Mouse (Mus musculus): ENCODE results near the gene Scfd2. TPM values are rescaled to one million over a fixed set of nuclear protein-coding genes. Genes with fewer than 3 reads are reported as not detected.

Scfd2 gene
- polyA plus RNA-seq, 1 experiment from 2014 or later, result 19.2 TPM

DNA sequence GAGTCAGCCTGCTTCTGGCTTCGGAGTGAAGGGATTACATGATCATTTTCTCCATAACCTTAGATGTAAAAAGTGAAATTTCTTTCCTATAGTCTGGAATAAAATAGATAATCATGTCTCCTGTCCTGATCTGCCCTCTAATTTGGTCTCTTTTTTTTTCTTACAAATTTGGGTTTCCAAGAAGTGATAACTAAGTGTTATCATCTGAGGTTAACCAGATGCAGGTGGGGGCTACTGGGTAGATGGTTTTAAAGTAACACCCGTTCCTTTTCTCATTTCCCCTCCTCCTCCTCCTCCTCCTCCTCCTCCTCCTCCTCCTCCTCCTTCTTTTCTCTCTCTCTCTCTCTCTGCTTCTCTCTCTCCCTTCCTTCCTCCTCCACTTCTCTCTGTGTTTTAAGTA, 338.6 kb downstream of the Scfd2 start:
- Histone ChIP-seq H3K9me3 (replicated peaks) (no peaks in the 10 kb centered on the region), H3K36me3 (peaks cover 8% of the 10 kb centered on the region), H3K4me3 (no peak overlapping the region), H3K27me3 (replicated peaks) (peaks cover 72% of the 10 kb centered on the region), H3K4me2 (no peak overlapping the region), H3K27ac (no peak overlapping the region), H3K4me1 (peaks cover 44% of the 10 kb centered on the region), H3K9ac (no peak overlapping the region)
- WGBS (ENCODE audit: insufficient replicate concordance), result 23% methylated on average over 2 of the region's 2 CpGs
- ATAC-seq, result no peak

GRCm38 (mm10) chr5:74190911-74191310, 340.6 kb downstream of the Scfd2 start:
- 73% methylated on average over 5 of the region's 5 CpGs for WGBS (ENCODE audit: insufficient replicate concordance)
- no peak overlapping the region for H3K9ac ChIP-seq

DNA sequence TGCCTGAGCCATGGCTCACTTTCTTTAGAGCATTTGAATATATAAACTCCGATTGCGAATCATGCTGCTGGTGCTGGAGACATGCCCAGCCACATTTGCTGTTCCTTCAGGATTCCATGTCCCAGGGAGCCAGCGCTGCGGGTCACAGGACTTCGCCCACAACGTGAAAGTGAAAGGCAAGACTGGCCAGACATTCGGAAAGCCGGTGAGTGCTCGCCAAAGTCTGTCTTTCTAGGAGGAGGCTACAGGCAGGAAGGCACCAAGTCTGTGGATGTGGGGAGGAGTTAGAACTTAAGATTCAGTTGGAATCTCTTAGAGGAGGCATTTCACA, 341.4 kb downstream of the Scfd2 start:
- WGBS (ENCODE audit: insufficient replicate concordance), result 57% methylated on average over 9 of the region's 9 CpGs

More at GRCm38 (mm10) chr5:74190911-74191310, 340.6 kb downstream of the Scfd2 start:
- no peak for ATAC-seq
- no peak overlapping the region for H3K4me3 ChIP-seq
- no peaks in the 10 kb centered on the region for H3K9me3 ChIP-seq (replicated peaks)
- peaks cover 29% of the 10 kb centered on the region for H3K4me1 ChIP-seq
- H3K36me3 ChIP-seq, result no peaks in the 10 kb centered on the region
- peaks cover 60% of the 10 kb centered on the region for H3K27me3 ChIP-seq (replicated peaks)
- no peak overlapping the region for H3K27ac ChIP-seq
- H3K4me2 ChIP-seq, result no peak overlapping the region

DNA sequence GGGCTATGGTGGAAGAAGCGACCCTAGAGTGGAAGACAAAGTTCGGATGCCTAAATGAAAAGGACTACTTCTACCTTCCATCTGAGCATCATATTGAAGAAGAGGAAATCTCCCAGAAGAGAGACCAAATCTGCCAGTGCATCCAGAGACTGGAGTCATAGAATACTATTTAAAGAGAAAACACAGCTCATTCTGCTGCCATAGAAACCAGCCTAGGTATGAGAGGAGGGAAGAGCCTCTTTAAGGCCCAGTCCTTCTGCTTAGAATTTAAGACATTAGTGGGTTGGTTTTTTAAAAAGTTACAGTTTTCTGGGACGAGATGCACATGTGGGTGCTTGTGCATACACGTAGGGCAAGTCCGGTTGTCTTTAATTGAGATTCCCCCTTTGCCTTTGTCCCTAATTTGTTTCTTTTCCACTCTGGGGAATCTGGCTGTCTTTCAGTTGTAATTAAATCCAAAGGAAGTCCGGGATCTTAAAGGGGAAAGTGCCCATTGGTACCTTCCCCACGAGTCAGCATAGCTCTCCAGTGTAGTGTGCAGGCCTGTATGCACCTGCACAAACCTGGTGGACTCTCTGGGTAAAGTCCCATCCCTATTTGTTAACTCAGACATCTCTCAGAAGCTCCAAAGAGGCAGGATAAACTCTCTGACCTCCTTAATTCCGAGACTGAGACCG, 341.9 kb downstream of the Scfd2 start:
- Histone ChIP-seq H3K9me3 (replicated peaks) (no peaks in the 10 kb centered on the region), H3K9ac (no peak overlapping the region), H3K27ac (no peak overlapping the region), H3K4me3 (no peak overlapping the region), H3K4me2 (no peak overlapping the region), H3K27me3 (replicated peaks) (peaks cover 47% of the 10 kb centered on the region), H3K36me3 (no peaks in the 10 kb centered on the region), H3K4me1 (peaks cover 16% of the 10 kb centered on the region)
- WGBS (ENCODE audit: insufficient replicate concordance), result 56% methylated on average over 9 of the region's 9 CpGs
- ATAC-seq, result no peak

More for the DNA sequence above, 341.4 kb downstream of the Scfd2 start:
- Histone ChIP-seq H3K36me3 (no peaks in the 10 kb centered on the region), H3K27ac (no peak overlapping the region), H3K9ac (no peak overlapping the region), H3K9me3 (replicated peaks) (no peaks in the 10 kb centered on the region), H3K27me3 (replicated peaks) (peaks cover 52% of the 10 kb centered on the region), H3K4me1 (peaks cover 21% of the 10 kb centered on the region), H3K4me3 (no peak overlapping the region), H3K4me2 (no peak overlapping the region)
- no peak for ATAC-seq

DNA sequence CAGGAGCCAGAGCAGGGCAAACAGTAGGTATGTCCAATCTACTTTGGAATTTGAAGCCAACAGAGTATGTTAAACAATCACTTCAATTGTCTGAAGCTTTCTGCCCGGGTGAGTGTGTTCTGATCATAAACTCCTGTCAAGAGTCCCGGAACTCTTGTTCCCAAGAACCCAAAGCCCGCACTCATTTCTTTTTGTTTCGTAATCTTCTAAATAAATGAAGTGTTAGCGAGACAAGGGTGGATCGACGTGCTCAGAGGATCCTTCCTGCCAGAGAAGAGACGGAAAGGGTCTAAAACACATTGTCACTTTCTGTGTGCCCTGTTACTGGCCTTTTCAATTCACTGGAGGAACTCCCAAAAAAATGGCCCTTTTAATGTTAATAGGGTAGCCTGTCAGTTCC, 342.7 kb downstream of the Scfd2 start:
- Histone ChIP-seq H3K4me3 (no peak overlapping the region), H3K4me1 (peaks cover 9% of the 10 kb centered on the region), H3K36me3 (no peaks in the 10 kb centered on the region), H3K9me3 (replicated peaks) (no peaks in the 10 kb centered on the region), H3K27me3 (replicated peaks) (peaks cover 40% of the 10 kb centered on the region), H3K27ac (no peak overlapping the region), H3K9ac (no peak overlapping the region), H3K4me2 (no peak overlapping the region)
- WGBS (ENCODE audit: insufficient replicate concordance), result 72% methylated on average over 8 of the region's 8 CpGs
- ATAC-seq, result no peak

- Histone ChIP-seq H3K4me2 (no peak overlapping the region), H3K36me3 (no peaks in the 10 kb centered on the region), H3K9ac (no peak overlapping the region), H3K4me3 (no peak overlapping the region), H3K9me3 (replicated peaks) (no peaks in the 10 kb centered on the region), H3K27me3 (replicated peaks) (peaks cover 32% of the 10 kb centered on the region), H3K27ac (no peak overlapping the region), H3K4me1 (peaks cover 1% of the 10 kb centered on the region; the same call in 1 of the 2 replicates)
- 76% methylated on average over 12 of the region's 12 CpGs for WGBS (ENCODE audit: insufficient replicate concordance)
- no peak for ATAC-seq
Observed at GRCm38 (mm10) chr5:74188076-74188475, 343.5 kb downstream of the Scfd2 start.

DNA sequence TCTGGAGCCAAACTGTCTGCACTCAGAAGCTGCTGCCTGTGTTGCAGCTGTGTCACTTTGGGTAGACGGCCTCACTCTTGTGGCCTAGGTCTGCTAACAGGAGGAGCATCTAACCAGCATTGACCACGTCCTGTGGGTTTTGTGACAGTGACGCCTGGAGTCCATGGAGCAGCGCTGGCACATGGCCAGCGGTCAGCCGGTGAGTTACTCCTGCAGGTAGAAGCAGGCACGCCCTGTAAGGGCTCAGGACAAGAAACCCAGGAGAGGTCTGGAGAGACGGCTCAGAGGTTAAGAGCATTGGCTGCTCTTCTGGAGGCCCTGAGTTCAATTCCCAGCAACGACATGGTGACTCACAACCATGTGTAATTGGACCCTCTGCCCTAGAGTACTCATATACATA, 347.0 kb downstream of the Scfd2 start:
- Histone ChIP-seq H3K4me2 (no peak overlapping the region), H3K9me3 (replicated peaks) (no peaks in the 10 kb centered on the region), H3K27ac (no peak overlapping the region), H3K27me3 (replicated peaks) (peaks cover 8% of the 10 kb centered on the region; the same call in 1 of the 2 replicates), H3K9ac (no peak overlapping the region), H3K4me1 (no peaks in the 10 kb centered on the region), H3K4me3 (no peak overlapping the region), H3K36me3 (no peaks in the 10 kb centered on the region)
- WGBS (ENCODE audit: insufficient replicate concordance), result 46% methylated on average over 9 of the region's 9 CpGs
- ATAC-seq, result no peak

GRCm38 (mm10) chr5:74183118-74183517, 348.4 kb downstream of the Scfd2 start:
- Histone ChIP-seq H3K9me3 (replicated peaks) (no peaks in the 10 kb centered on the region), H3K27me3 (replicated peaks) (peaks cover 3% of the 10 kb centered on the region; the same call in 1 of the 2 replicates), H3K4me3 (no peak overlapping the region), H3K4me2 (no peak overlapping the region), H3K9ac (no peak overlapping the region), H3K27ac (no peak overlapping the region), H3K4me1 (no peaks in the 10 kb centered on the region), H3K36me3 (no peaks in the 10 kb centered on the region)
- no peak for ATAC-seq
- 73% methylated on average over 10 of the region's 10 CpGs for WGBS (ENCODE audit: insufficient replicate concordance)

GRCm38 (mm10) chr5:74180216-74180615, 351.3 kb downstream of the Scfd2 start:
- no peak for ATAC-seq
- H3K36me3 ChIP-seq, result no peaks in the 10 kb centered on the region
- H3K9me3 ChIP-seq (replicated peaks), result no peaks in the 10 kb centered on the region
- no peak overlapping the region for H3K4me2 ChIP-seq
- no peak overlapping the region for H3K4me3 ChIP-seq
- H3K27ac ChIP-seq, result no peak overlapping the region
- no peak overlapping the region for H3K9ac ChIP-seq
- WGBS (ENCODE audit: insufficient replicate concordance), result 60% methylated on average over 10 of the region's 10 CpGs
- peaks cover 3% of the 10 kb centered on the region; the same call in 1 of the 2 replicates for H3K27me3 ChIP-seq (replicated peaks)
- no peaks in the 10 kb centered on the region for H3K4me1 ChIP-seq

- no peaks in the 10 kb centered on the region for H3K4me1 ChIP-seq
- H3K4me3 ChIP-seq, result no peak overlapping the region
- peaks cover 12% of the 10 kb centered on the region; the same call in 1 of the 2 replicates for H3K27me3 ChIP-seq (replicated peaks)
- no peak for ATAC-seq
- H3K4me2 ChIP-seq, result no peak overlapping the region
- 56% methylated on average over 14 of the region's 14 CpGs for WGBS (ENCODE audit: insufficient replicate concordance)
- H3K27ac ChIP-seq, result no peak overlapping the region
- H3K9ac ChIP-seq, result no peak overlapping the region
- no peaks in the 10 kb centered on the region for H3K36me3 ChIP-seq
- H3K9me3 ChIP-seq (replicated peaks), result no peaks in the 10 kb centered on the region
Observed at GRCm38 (mm10) chr5:74175526-74176270, 355.9 kb downstream of the Scfd2 start.

DNA sequence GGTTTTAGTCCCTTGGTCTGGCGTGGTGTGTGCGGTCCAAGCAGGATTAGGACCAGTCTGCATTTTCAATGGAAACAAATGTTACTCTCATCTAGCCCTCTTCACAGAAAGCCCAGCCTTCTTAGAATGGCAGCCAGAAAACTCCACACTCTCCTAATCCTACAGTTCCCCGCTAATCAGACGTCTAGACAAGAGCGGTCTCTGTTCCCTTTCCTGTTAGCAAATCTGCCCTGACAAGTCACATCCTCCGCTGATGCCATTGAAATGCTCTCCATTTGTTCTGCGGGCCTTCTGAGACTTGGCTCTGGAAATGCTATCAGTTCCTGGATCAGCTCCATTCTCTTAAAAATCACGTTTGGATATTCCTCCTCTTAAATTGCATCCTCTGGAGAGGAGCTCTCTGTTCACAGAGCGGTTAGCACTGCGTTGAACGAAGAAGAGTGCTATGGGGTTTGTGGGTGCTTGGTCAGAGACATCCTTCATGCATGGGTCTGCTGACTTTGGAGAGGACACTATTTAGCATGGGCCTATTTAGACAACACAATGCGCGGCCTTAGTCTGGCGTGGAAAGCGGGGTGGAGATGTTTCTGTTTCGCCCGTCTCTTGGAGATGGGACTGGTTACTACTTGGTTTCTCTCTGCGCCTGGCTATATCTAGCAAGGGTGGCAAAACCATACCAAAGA, 358.3 kb downstream of the Scfd2 start:
- 59% methylated on average over 18 of the region's 18 CpGs for WGBS (ENCODE audit: insufficient replicate concordance)
- Histone ChIP-seq H3K36me3 (no peaks in the 10 kb centered on the region), H3K4me3 (no peak overlapping the region), H3K27ac (no peak overlapping the region), H3K9me3 (replicated peaks) (no peaks in the 10 kb centered on the region), H3K9ac (no peak overlapping the region), H3K4me2 (no peak overlapping the region), H3K4me1 (no peaks in the 10 kb centered on the region), H3K27me3 (replicated peaks) (peaks cover 9% of the 10 kb centered on the region; the same call in 1 of the 2 replicates)
- ATAC-seq, result no peak

- no peaks in the 10 kb centered on the region for H3K9me3 ChIP-seq (replicated peaks)
- H3K36me3 ChIP-seq, result no peaks in the 10 kb centered on the region
- no peak overlapping the region for H3K27ac ChIP-seq
- no peak for ATAC-seq
- H3K27me3 ChIP-seq (replicated peaks), result peaks cover 9% of the 10 kb centered on the region; the same call in 1 of the 2 replicates
- H3K4me1 ChIP-seq, result no peaks in the 10 kb centered on the region
- H3K9ac ChIP-seq, result no peak overlapping the region
- no peak overlapping the region for H3K4me2 ChIP-seq
- WGBS (ENCODE audit: insufficient replicate concordance), result 35% methylated on average over 12 of the region's 12 CpGs
- H3K4me3 ChIP-seq, result no peak overlapping the region
Observed at GRCm38 (mm10) chr5:74172208-74172607, 359.4 kb downstream of the Scfd2 start.
